In genomic region chr8:121694453-121694852, GRCm38 (mm10) we compare ENCODE assay signal across 7 mouse cellular contexts. TPM values are rescaled to one million over a fixed set of nuclear protein-coding genes. Genes with fewer than 3 reads are reported as not detected.
DNase-seq lines count a peak whose midpoint lies in the region; ATAC-seq and TF ChIP-seq lines count a peak whose summit lies in the region.

No protein-coding gene starts in this region.

- H3K9me3 ChIP-seq in kidney, embryonic 16.5 days (ENCODE audit: low read length), result no peaks in the 10 kb centered on the region
- H3K9me3 ChIP-seq in liver, embryonic 13.5 days (replicated peaks), result no peaks in the 10 kb centered on the region
- H3K9me3 ChIP-seq in stomach, postnatal 0 days (ENCODE audit: control insufficient read depth, low read length), result no peaks in the 10 kb centered on the region

- TF ChIP-seq EP300 in stomach, postnatal 0 days (optimal IDR thresholded peaks at IDR 0.05), result no peak

- no peak for TF ChIP-seq POLR2A in kidney, adult 2 months (IDR thresholded peaks at IDR 0.05; ENCODE audit: low read depth, low read length)

- 0 out of 2 replicates have a peak, but pooled peaks cover 2% of the 10 kb centered on the region for H3K4me1 ChIP-seq in kidney, adult 2 months (ENCODE audit: control insufficient read depth, insufficient read depth, low read length)
- peaks cover 13% of the 10 kb centered on the region for H3K4me1 ChIP-seq in kidney, embryonic 16.5 days (ENCODE audit: insufficient read depth, low read length)
- no peaks in the 10 kb centered on the region for H3K4me1 ChIP-seq in liver, embryonic 13.5 days (replicated peaks)
- H3K4me1 ChIP-seq in stomach, postnatal 0 days (replicated peaks; ENCODE audit: control insufficient read depth, insufficient read depth), result no peaks in the 10 kb centered on the region

- no peaks in the 10 kb centered on the region for H3K27me3 ChIP-seq in kidney, adult 2 months (replicated peaks; ENCODE audit: control insufficient read depth, insufficient read depth, low read length)
- H3K27me3 ChIP-seq in kidney, embryonic 16.5 days (ENCODE audit: insufficient read depth, low read length), result no peaks in the 10 kb centered on the region
- no peaks in the 10 kb centered on the region for H3K27me3 ChIP-seq in liver, embryonic 13.5 days
- no peaks in the 10 kb centered on the region for H3K27me3 ChIP-seq in stomach, postnatal 0 days (ENCODE audit: control insufficient read depth, insufficient read depth, low read length)

- no peak overlapping the region for H3K4me2 ChIP-seq in kidney, embryonic 16.5 days (replicated peaks; ENCODE audit: low read depth, low read length)
- H3K4me2 ChIP-seq in liver, embryonic 13.5 days, result no peak overlapping the region
- H3K4me2 ChIP-seq in stomach, postnatal 0 days (replicated peaks; ENCODE audit: low read depth), result no peak overlapping the region

- DNase-seq in kidney, adult 2 months, result peak; percentile 46
- peak; percentile 44 to 57 for DNase-seq in CD8-positive naive resting alpha-beta T cell, adult 2 months (ENCODE audit: low read depth in 2 of 2, low spot score in 2 of 2)
- DNase-seq in ZHBTc4 (ENCODE audit: low read depth, low spot score), result peak; percentile 70
- DNase-seq in cerebellum, postnatal 36 days, result peak; percentile 83
- peak; percentile 11 for DNase-seq in liver, embryonic 13.5 days
- DNase-seq in stomach, postnatal 0 days (ENCODE audit: low spot score), result peak; percentile 32

- ATAC-seq in kidney, embryonic 16.5 days (ENCODE audit: low FRiP score, low TSS enrichment), result no peak
- ATAC-seq in liver, embryonic 13.5 days (ENCODE audit: low read depth), result no peak
- ATAC-seq in stomach, postnatal 0 days (ENCODE audit: low FRiP score, low TSS enrichment), result no peak

- no peaks in the 10 kb centered on the region for H3K36me3 ChIP-seq in kidney, adult 2 months (ENCODE audit: control insufficient read depth, insufficient read depth, low read length)
- no peaks in the 10 kb centered on the region for H3K36me3 ChIP-seq in kidney, embryonic 16.5 days (ENCODE audit: insufficient read depth, low read length)
- no peaks in the 10 kb centered on the region for H3K36me3 ChIP-seq in liver, embryonic 13.5 days
- no peaks in the 10 kb centered on the region for H3K36me3 ChIP-seq in stomach, postnatal 0 days (ENCODE audit: control insufficient read depth, insufficient read depth, low read length)

- H3K4me3 ChIP-seq in kidney, adult 2 months (ENCODE audit: insufficient read depth, low read depth, low read length), result no peak overlapping the region
- H3K4me3 ChIP-seq in kidney, embryonic 16.5 days (ENCODE audit: low read length), result no peak overlapping the region
- H3K4me3 ChIP-seq in liver, embryonic 13.5 days (replicated peaks), result no peak overlapping the region
- H3K4me3 ChIP-seq in stomach, postnatal 0 days (ENCODE audit: low read depth, low read length), result no peak overlapping the region

- TF ChIP-seq CTCF in kidney, adult 2 months (conservative IDR thresholded peaks at IDR 0.05; ENCODE audit: insufficient read depth, insufficient read length, low read depth, low read length), result peak; percentile 78
- TF ChIP-seq CTCF in stomach, postnatal 0 days (IDR thresholded peaks at IDR 0.05; ENCODE audit: low read depth), result peak; percentile 81

- no peak overlapping the region for H3K9ac ChIP-seq in kidney, embryonic 16.5 days (replicated peaks; ENCODE audit: low read length)
- H3K9ac ChIP-seq in liver, embryonic 13.5 days, result no peak overlapping the region
- H3K9ac ChIP-seq in stomach, postnatal 0 days (ENCODE audit: low read length), result no peak overlapping the region

- H3K27ac ChIP-seq in kidney, adult 2 months (ENCODE audit: insufficient read depth, low read depth, low read length), result no peak overlapping the region
- H3K27ac ChIP-seq in kidney, embryonic 16.5 days (ENCODE audit: low read length), result no peak overlapping the region
- H3K27ac ChIP-seq in liver, embryonic 13.5 days, result no peak overlapping the region
- H3K27ac ChIP-seq in stomach, postnatal 0 days (replicated peaks), result no peak overlapping the region

- 58% methylated on average over 4 of the region's 4 CpGs for WGBS in kidney, adult 2 months
- WGBS in kidney, embryonic 16.5 days, result 57% methylated on average over 4 of the region's 4 CpGs
- 43% methylated on average over 4 of the region's 4 CpGs for WGBS in liver, embryonic 13.5 days (ENCODE audit: insufficient replicate concordance)
- 52% methylated on average over 4 of the region's 4 CpGs for WGBS in stomach, postnatal 0 days

RNA-seq across cellular contexts. Expression of gene Jph3, which starts 35.0 kb away (rescaled TPM):
- 0.07 and 0.20 TPM in 2 replicates for polyA plus RNA-seq in kidney, adult 2 months (2012; rRNA removed)
- polyA plus RNA-seq in kidney, embryonic 16.5 days (2015; fragmentation: Nextera tagmentation; extraction: Ambion mirVana), result 0.65 and 1.3 TPM in 2 replicates
- 0.14 and 0.31 TPM in 2 replicates for polyA plus RNA-seq in liver, embryonic 13.5 days (2015; fragmentation: Nextera tagmentation; extraction: Ambion mirVana)
- polyA plus RNA-seq in stomach, postnatal 0 days (2015; fragmentation: Nextera tagmentation; extraction: Ambion mirVana), result 1.7 and 2.1 TPM in 2 replicates

RNA-seq across cellular contexts. Expression of gene Zcchc14, which starts 41.8 kb away (rescaled TPM):
- 31.4 and 37.0 TPM in 2 replicates for polyA plus RNA-seq in kidney, adult 2 months (2012; rRNA removed)
- polyA plus RNA-seq in kidney, embryonic 16.5 days (2015; fragmentation: Nextera tagmentation; extraction: Ambion mirVana), result 16.4 and 17.8 TPM in 2 replicates
- polyA plus RNA-seq in liver, embryonic 13.5 days (2015; fragmentation: Nextera tagmentation; extraction: Ambion mirVana), result 1.6 and 1.7 TPM in 2 replicates
- 4.5 and 5.1 TPM in 2 replicates for polyA plus RNA-seq in stomach, postnatal 0 days (2015; fragmentation: Nextera tagmentation; extraction: Ambion mirVana)

Comparison
In these comparisons a context has a peak if more than half of its experiments do, and no peak if none do; other contexts are left out.
1. DNase-seq: peak in every context shown above with its lines; median percentile 83 in cerebellum, postnatal 36 days; 70 in ZHBTc4; 50 in CD8-positive naive resting alpha-beta T cell, adult 2 months; 46 in kidney, adult 2 months; 32 in stomach, postnatal 0 days; 11 in liver, embryonic 13.5 days.